Mouse (Mus musculus): ENCODE measurements around the gene Olfr1367. TPM values are rescaled to one million over a fixed set of nuclear protein-coding genes. Genes with fewer than 3 reads are reported as not detected.

The Olfr1367 gene
- not detected in 2 replicates for polyA plus RNA-seq (2015; fragmentation: Nextera tagmentation; extraction: Ambion mirVana)

DNA sequence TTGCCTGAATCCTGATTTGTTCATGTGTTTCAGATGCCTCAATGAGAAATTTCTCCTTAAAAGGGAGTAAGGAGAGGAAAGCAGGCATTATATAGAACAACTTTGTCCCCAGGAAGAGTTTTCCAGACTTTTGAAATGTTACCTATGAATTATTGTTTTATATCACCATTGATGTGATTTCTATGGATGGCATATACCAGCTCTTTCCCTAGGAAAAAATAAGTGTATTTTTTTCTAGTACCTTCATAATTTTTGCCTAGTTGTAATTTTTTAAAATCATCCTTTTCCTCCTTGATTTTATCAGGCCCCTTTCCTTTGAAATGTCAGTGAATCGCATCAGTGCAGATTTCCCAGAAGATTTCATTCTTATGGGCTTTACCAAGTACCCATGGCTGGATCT lies at the start of gene Olfr1367:
Gene Olfr1367, plus strand, starts transcription at position 301 of the 400 bp plus-strand sequence.
- Histone ChIP-seq H3K4me1 (no peaks in the 10 kb centered on the region), H3K9me3 (no peaks in the 10 kb centered on the region), H3K4me3 (no peak within 1 kb of the TSS), H3K27me3 (no peaks in the 10 kb centered on the region), H3K27ac (no peak within 1 kb of the TSS), H3K4me2 (no peak within 1 kb of the TSS), H3K9ac (no peak within 1 kb of the TSS), H3K36me3 (no peaks in the 10 kb centered on the region)
- no peak for ATAC-seq (ENCODE audit: borderline replicate concordance, extremely low read depth, low FRiP score, low TSS enrichment)
- WGBS, result 88% methylated on average over 1 of the region's 1 CpGs

DNA sequence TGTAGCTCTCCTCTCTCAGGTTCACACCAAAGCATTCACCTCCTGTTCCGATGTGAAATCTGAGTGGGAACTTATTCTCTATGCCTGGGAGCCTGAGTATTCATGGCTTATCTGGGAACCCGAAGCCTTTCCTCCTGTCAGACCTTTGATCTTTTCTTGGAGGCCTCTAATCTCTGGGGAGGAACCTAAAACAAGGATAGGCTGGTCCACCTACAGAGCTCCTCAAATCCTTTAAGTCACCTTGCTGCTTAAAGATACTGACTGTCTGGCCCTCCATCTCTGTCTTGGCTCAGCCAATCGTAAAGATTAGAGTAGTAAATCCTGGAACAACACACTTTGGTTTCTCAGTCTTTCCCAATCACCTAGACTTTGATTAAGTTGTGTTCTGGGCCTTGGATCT lies 48.2 kb upstream of the Olfr1367 start:
- ATAC-seq (ENCODE audit: borderline replicate concordance, extremely low read depth, low FRiP score, low TSS enrichment), result no peak
- Histone ChIP-seq H3K9ac (no peak overlapping the region), H3K36me3 (no peaks in the 10 kb centered on the region), H3K9me3 (no peaks in the 10 kb centered on the region), H3K27ac (no peak overlapping the region), H3K4me2 (no peak overlapping the region), H3K4me1 (no peaks in the 10 kb centered on the region), H3K27me3 (no peaks in the 10 kb centered on the region), H3K4me3 (no peak overlapping the region)
- 34% methylated on average over 3 of the region's 3 CpGs for WGBS

DNA sequence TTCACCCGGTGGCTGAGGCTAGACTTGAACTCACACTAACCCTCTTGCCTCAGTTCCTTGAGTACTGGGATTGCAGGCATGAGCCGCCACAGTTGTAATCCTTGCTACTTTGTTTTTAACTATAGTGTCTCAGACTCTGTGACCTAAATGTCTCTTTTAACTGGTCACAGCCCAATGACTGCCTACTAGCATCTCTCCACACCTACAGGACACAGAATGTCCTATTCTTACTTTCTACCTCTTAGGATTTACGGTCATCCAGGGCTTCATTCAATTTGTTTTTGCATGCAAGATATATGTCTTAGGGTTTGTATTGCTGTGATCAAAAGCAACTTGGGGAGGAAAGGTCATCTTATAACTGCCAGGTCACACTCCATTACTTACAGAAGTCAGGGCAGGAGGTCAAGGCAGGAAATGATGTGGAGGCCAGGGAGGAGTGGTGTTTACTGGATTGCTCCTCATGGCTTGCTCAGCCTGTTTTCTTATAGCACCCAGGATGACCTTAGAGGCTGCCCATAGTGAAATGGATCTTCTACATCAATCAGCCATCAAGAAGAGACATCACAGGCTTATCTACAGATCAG lies 42.1 kb upstream of the Olfr1367 start:
- Histone ChIP-seq H3K4me3 (no peak overlapping the region), H3K9ac (no peak overlapping the region), H3K27me3 (no peaks in the 10 kb centered on the region), H3K4me2 (no peak overlapping the region), H3K36me3 (no peaks in the 10 kb centered on the region), H3K9me3 (no peaks in the 10 kb centered on the region), H3K4me1 (no peaks in the 10 kb centered on the region), H3K27ac (no peak overlapping the region)
- ATAC-seq (ENCODE audit: borderline replicate concordance, extremely low read depth, low FRiP score, low TSS enrichment), result no peak
- WGBS, result 48% methylated on average over 3 of the region's 3 CpGs

DNA sequence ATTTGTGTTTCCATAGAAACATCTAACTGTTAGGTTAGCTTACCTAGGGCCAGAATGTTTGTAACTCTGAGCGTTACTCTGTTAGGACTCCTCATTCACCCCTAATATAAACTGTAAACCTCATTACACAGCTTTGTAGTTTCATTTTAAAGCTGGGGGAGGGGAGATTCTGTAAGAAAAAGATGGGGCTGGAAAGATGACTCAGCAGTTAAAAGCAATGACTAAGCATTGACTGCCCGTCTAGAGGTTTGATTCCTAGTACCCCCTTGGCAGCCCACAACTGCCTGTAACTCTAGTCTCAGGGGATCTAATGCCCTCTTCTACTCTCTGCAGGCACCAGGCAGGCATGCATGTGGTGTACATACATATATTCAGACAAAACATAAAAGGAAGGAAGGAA lies 36.9 kb upstream of the Olfr1367 start:
- Histone ChIP-seq H3K9ac (no peak overlapping the region), H3K4me3 (no peak overlapping the region), H3K4me1 (no peaks in the 10 kb centered on the region), H3K27ac (no peak overlapping the region), H3K27me3 (no peaks in the 10 kb centered on the region), H3K36me3 (no peaks in the 10 kb centered on the region), H3K9me3 (no peaks in the 10 kb centered on the region), H3K4me2 (no peak overlapping the region)
- 56% methylated on average over 2 of the region's 2 CpGs for WGBS
- no peak for ATAC-seq (ENCODE audit: borderline replicate concordance, extremely low read depth, low FRiP score, low TSS enrichment)

DNA sequence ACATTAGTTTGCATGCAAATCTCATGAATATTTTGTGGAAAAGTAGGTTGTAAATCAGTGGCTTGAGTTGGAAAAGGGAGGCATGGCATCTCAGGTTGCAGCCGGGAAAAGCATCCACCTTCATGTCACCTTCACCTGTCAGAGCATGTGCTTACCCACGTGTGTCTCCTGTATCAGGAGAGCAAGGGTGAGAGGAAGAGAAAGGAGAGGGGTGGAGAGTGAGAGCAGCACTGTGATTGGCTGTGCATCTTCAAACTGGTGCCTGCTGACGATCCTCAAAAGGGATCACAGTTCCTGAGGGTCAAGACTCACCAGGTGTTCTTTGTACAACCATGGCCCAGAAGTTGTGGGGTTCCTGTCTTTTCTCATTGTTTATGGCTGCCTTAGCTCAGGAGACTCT lies 34.8 kb upstream of the Olfr1367 start, which contains the start of gene Gpx6:
Gene Gpx6, plus strand, starts transcription at position 200 of the 400 bp plus-strand sequence.
- WGBS, result 11% methylated on average over 3 of the region's 3 CpGs
- H3K27ac ChIP-seq, result no peak within 1 kb of the TSS
- ATAC-seq (ENCODE audit: borderline replicate concordance, extremely low read depth, low FRiP score, low TSS enrichment), result no peak

DNA sequence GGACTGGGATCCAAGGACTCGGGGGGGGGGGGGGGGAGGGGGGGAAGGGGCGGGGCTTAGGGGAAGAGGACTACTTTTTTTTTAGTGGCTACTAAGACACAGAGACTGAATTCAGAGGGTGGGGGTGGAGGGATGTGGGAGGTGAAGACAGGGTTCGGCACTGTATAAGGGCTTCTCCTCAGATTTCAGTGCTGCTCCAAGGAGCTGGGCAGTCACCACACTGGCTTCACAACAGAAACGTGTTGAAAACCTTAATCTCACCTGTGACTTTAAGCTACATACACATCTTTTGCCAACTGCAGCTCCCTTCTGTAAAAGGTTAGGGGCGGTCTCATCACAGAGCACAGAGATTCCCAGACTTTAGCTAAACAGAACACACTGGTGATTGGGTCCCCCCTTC lies 33.9 kb upstream of the Olfr1367 start:
- no peaks in the 10 kb centered on the region for H3K4me1 ChIP-seq
- H3K9me3 ChIP-seq, result no peaks in the 10 kb centered on the region
- H3K4me3 ChIP-seq, result no peak overlapping the region
- H3K4me2 ChIP-seq, result no peak overlapping the region
- no peaks in the 10 kb centered on the region for H3K27me3 ChIP-seq
- H3K27ac ChIP-seq, result no peak overlapping the region
- 29% methylated on average over 5 of the region's 5 CpGs for WGBS
- no peaks in the 10 kb centered on the region for H3K36me3 ChIP-seq
- no peak for ATAC-seq (ENCODE audit: borderline replicate concordance, extremely low read depth, low FRiP score, low TSS enrichment)
- H3K9ac ChIP-seq, result no peak overlapping the region

More for the DNA sequence above, 34.8 kb upstream of the Olfr1367 start, which contains the start of gene Gpx6:
- H3K4me1 ChIP-seq, result no peaks in the 10 kb centered on the region
- H3K36me3 ChIP-seq, result no peaks in the 10 kb centered on the region
- H3K9ac ChIP-seq, result no peak within 1 kb of the TSS
- no peaks in the 10 kb centered on the region for H3K9me3 ChIP-seq
- no peak within 1 kb of the TSS for H3K4me3 ChIP-seq
- no peak within 1 kb of the TSS for H3K4me2 ChIP-seq
- H3K27me3 ChIP-seq, result no peaks in the 10 kb centered on the region

DNA sequence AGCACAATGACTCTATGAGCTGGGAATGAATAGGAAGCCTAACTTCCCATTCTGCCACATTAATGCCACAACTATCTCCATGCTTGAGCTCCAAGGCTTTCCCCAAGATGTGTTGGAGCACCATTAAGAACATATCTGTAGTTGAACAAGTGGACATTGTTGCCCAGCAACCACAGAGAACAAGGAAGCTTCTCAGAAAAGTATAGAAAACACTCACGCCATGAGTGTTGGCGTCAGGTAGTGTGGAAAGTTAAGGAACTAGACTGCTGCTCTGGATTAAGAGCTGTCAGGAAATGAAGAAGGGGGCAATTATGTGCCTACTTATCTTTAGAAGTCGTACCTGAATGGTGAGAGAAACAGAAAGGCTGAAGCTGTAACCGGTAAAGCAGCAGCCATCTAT lies 32.8 kb upstream of the Olfr1367 start:
- no peak overlapping the region for H3K4me2 ChIP-seq
- no peak overlapping the region for H3K4me3 ChIP-seq
- no peak for ATAC-seq (ENCODE audit: borderline replicate concordance, extremely low read depth, low FRiP score, low TSS enrichment)
- 49% methylated on average over 4 of the region's 4 CpGs for WGBS
- H3K27me3 ChIP-seq, result no peaks in the 10 kb centered on the region
- no peak overlapping the region for H3K27ac ChIP-seq
- no peaks in the 10 kb centered on the region for H3K4me1 ChIP-seq
- H3K9me3 ChIP-seq, result no peaks in the 10 kb centered on the region
- no peaks in the 10 kb centered on the region for H3K36me3 ChIP-seq
- no peak overlapping the region for H3K9ac ChIP-seq

DNA sequence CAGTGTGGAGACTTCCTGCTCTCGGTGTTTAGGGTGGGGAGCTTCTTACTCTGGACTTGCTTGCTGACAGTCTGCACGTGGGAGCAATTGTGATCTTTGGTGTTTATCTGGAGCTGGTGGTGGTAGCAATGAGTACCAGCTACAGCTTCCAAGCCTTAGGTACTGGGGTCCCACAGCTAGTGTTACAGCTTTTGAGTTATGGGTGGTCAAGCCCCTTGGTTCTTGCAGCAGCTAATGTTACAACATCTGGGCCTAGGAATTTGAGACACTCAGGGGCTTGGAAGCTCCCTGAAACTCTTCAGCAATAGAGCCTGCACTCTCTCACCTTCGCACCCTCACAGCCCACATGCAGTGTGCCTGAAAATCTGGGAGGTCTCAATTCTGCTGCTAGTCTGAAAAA lies 26.4 kb upstream of the Olfr1367 start:
- H3K4me2 ChIP-seq, result no peak overlapping the region
- no peak overlapping the region for H3K4me3 ChIP-seq
- no peak for ATAC-seq (ENCODE audit: borderline replicate concordance, extremely low read depth, low FRiP score, low TSS enrichment)
- no peaks in the 10 kb centered on the region for H3K27me3 ChIP-seq
- no peaks in the 10 kb centered on the region for H3K36me3 ChIP-seq
- H3K4me1 ChIP-seq, result peaks cover 4% of the 10 kb centered on the region; the same call in 1 of the 2 replicates
- WGBS, result 60% methylated on average over 3 of the region's 3 CpGs
- no peak overlapping the region for H3K27ac ChIP-seq
- no peaks in the 10 kb centered on the region for H3K9me3 ChIP-seq
- no peak overlapping the region for H3K9ac ChIP-seq

DNA sequence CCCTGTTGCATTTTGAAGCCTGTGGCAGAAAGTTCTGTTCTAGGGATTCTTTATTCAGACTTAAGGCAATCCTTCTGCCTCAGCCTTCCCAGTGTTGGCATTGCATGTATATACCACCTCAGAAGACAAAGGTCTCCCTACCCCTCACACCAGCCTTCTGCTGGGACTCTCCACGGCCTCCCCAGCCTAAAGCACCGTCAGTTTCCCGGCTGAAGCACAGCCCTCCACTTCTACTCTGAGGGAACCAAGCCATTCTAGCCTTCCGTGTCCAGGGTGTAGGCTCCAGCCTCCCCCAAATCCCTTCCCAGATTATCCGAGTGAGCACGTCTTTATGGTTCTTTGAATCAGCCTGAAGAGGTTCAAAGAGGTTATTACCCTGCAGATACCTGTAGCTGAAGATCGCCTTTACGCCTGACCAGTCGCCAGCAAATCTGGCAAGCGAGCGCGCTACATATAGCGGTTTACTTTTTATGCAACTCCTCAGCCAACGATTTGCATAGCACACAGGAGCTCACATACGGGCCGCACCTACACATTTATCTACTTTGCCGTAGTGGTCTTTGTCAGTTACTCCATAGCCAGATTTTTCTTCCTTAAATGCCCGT lies 24.7 kb upstream of the Olfr1367 start:
- Histone ChIP-seq H3K4me2 (peak overlapping the region; percentile 50), H3K4me1 (peaks cover 4% of the 10 kb centered on the region; the same call in 1 of the 2 replicates), H3K36me3 (no peaks in the 10 kb centered on the region), H3K9me3 (no peaks in the 10 kb centered on the region), H3K27me3 (no peaks in the 10 kb centered on the region), H3K27ac (no peak overlapping the region), H3K4me3 (peak overlapping the region; percentile 27), H3K9ac (peak overlapping the region; percentile 9; the same call in 1 of the 2 replicates)
- WGBS, result 3% methylated on average over 18 of the region's 18 CpGs
- ATAC-seq (ENCODE audit: borderline replicate concordance, extremely low read depth, low FRiP score, low TSS enrichment), result no peak

DNA sequence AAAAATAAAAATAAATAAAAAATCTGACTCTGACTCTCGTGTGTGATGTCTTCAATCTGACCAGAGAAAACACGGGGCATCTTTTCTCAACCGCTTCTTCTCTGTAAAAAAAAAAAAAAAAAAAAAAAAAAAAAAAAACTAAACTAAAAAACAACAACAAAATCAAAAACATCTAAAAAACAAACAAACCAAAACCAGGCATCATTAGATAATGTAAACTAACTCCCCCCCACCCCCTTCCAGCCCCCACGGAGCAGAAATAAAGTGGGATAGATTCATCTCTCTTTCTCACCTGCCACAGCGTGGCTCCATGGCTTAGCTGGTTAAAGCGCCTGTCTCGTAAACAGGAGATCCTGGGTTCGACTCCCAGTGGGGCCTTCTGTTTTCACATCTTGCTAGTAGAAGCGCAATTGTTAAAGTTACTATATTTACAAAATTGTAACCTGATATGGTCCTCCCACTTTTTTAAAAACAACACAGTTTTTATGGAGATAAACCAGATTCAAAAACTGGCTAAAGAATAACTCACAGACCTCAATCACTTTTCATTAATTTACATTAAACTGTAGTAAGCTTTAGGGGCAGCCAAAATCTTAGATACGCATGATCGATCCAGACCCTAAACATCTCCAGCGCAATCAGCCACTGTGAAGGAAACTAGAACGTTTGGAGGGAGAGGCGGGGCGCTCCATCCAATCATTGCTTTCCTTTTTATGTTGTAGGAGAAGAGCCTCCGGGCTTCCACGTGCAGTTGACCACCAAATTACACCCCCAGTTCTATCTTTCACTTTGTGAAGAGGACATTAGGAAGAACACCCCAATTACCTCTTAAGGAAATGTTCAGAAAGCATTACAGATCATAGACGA lies 24.0 kb upstream of the Olfr1367 start:
- no peaks in the 10 kb centered on the region for H3K9me3 ChIP-seq
- WGBS, result 17% methylated on average over 18 of the region's 18 CpGs
- no peak overlapping the region for H3K27ac ChIP-seq
- no peak for ATAC-seq (ENCODE audit: borderline replicate concordance, extremely low read depth, low FRiP score, low TSS enrichment)
- no peaks in the 10 kb centered on the region for H3K36me3 ChIP-seq
- H3K4me2 ChIP-seq, result peak overlapping the region; percentile 50
- H3K4me3 ChIP-seq, result peak overlapping the region; percentile 27
- H3K4me1 ChIP-seq, result peaks cover 11% of the 10 kb centered on the region
- no peaks in the 10 kb centered on the region for H3K27me3 ChIP-seq
- H3K9ac ChIP-seq, result no peak overlapping the region

DNA sequence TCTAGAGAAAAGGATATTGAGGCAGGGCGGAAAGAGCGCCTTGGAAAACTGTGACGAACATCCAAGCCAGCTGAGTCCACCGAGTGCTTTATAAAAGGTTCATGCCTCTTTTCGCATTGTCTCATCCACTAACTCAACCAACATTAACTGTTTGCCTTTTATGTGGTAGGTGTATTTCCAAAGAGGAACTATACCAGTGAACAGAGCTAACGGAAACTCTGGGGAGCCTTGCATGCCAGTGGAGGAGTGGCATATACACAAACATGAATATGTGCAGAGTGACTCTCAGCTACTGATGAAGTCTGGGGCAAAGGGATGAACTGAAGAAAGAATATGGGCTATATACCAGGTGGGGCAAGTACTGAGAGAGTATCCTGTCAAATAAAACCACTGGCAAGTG lies 23.3 kb upstream of the Olfr1367 start:
- Histone ChIP-seq H3K9me3 (no peaks in the 10 kb centered on the region), H3K27ac (no peak overlapping the region), H3K27me3 (no peaks in the 10 kb centered on the region), H3K4me2 (peak overlapping the region; percentile 50), H3K4me3 (no peak overlapping the region; the same call in 1 of the 2 replicates), H3K36me3 (no peaks in the 10 kb centered on the region), H3K9ac (no peak overlapping the region), H3K4me1 (peaks cover 12% of the 10 kb centered on the region)
- 69% methylated on average over 6 of the region's 6 CpGs for WGBS
- no peak for ATAC-seq (ENCODE audit: borderline replicate concordance, extremely low read depth, low FRiP score, low TSS enrichment)

DNA sequence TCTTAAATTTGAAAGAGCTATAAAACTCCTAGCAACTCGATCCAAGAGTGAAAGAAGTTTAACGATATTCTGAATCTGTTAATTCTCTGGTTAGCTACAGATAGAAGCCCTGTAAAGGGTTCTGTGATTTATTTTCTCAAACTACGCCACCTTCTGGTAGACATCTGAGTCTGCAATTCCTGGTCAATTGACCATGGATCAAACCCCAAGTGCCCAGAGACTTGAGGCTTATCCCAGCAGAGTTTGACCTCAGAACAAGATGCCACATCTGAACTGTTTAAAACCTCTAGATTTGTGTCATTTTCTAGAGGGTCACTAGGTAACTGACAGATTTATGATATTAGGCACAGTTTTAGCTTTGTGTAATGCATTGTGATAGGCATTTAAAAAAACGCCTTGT lies 20.5 kb upstream of the Olfr1367 start:
- Histone ChIP-seq H3K9me3 (no peaks in the 10 kb centered on the region), H3K36me3 (no peaks in the 10 kb centered on the region), H3K9ac (no peak overlapping the region), H3K27me3 (no peaks in the 10 kb centered on the region), H3K4me1 (peaks cover 12% of the 10 kb centered on the region), H3K27ac (no peak overlapping the region), H3K4me2 (peak overlapping the region; percentile 65), H3K4me3 (peak overlapping the region; percentile 40)
- no peak for ATAC-seq (ENCODE audit: borderline replicate concordance, extremely low read depth, low FRiP score, low TSS enrichment)
- WGBS, result 10% methylated on average over 4 of the region's 4 CpGs

Measured in lung, embryonic 15.5 days (tissue).